Mouse (Mus musculus) hindbrain, embryonic 11.5 days (tissue): ENCODE results near the gene Zfp423. TPM values are rescaled to one million over a fixed set of nuclear protein-coding genes. Genes with fewer than 3 reads are reported as not detected.

Experiments used
- ATAC-seq: fragments of 200-750 bp; cut with Nextera tagmentation; 2 replicates; pipeline ENCODE4 v1.8.0; 2017; ENCODE audit warnings: mild to moderate bottlenecking, moderate TSS enrichment, moderate library complexity; ENCODE audit not compliant: low FRiP score
- DNase-seq: peaks from one replicate; pipeline ENCODE4 v3.0.0-alpha.2; 2015; ENCODE audit warnings: low spot score
- H3K27ac ChIP-seq: fragments of 300-500 bp; sonication (generic); 2 replicates; pipeline ENCODE4 v1.5.1; 2014; ENCODE audit warnings: mild to moderate bottlenecking, low read depth, low read length
- H3K27me3 ChIP-seq: fragments of 300-500 bp; sonication (generic); 2 replicates; pipeline ENCODE4 v1.6.1; 2014; ENCODE audit warnings: mild to moderate bottlenecking, low read length, moderate library complexity, mixed read lengths; ENCODE audit not compliant: control insufficient read depth, insufficient read depth
- H3K36me3 ChIP-seq: fragments of 300-500 bp; sonication (generic); 2 replicates; pipeline ENCODE4 v1.6.1; 2014; ENCODE audit warnings: mild to moderate bottlenecking, low read length, moderate library complexity, mixed read lengths; ENCODE audit not compliant: control insufficient read depth, insufficient read depth
- H3K4me1 ChIP-seq: fragments of 300-500 bp; sonication (generic); replicated peaks from 2 replicates; pipeline ENCODE4 v1.6.1; 2014; ENCODE audit warnings: low read length, mixed read lengths; ENCODE audit not compliant: control insufficient read depth, insufficient read depth
- H3K4me2 ChIP-seq: fragments of 300-500 bp; sonication (generic); replicated peaks from 2 replicates; pipeline ENCODE4 v1.6.1; 2014; ENCODE audit warnings: mild to moderate bottlenecking, low read depth, low read length
- H3K4me3 ChIP-seq: fragments of 300-500 bp; sonication (generic); 2 replicates; pipeline ENCODE4 v1.5.1; 2014; ENCODE audit warnings: low read depth, low read length
- H3K9ac ChIP-seq: fragments of 300-500 bp; sonication (generic); 2 replicates; pipeline ENCODE4 v1.6.1; 2014; ENCODE audit warnings: low read depth, low read length
- H3K9me3 ChIP-seq: fragments of 300-500 bp; sonication (generic); 2 replicates; pipeline ENCODE4 v1.6.1; 2016; ENCODE audit warnings: low read length; ENCODE audit not compliant: control insufficient read depth
- WGBS: fragments of 180-500 bp; shearing (Covaris S2); extraction: QIAGEN DNeasy Blood & Tissue Kit; methylation state at CpG from one replicate; pipeline ENCODE4 v1.1.7; 2014; 5-methylcytosine and 5-hydroxymethylcytosine counted together
- polyA plus RNA-seq: library from polyadenylated mRNA; unstranded; fragments of >200 nt; fragmentation: Nextera tagmentation; extraction: Ambion mirVana; gene quantifications from 2 replicates; pipeline ENCODE4 v1.2.1, GENCODE M21; 2014

Gene Zfp423
- 43.3 and 49.5 TPM in 2 replicates for polyA plus RNA-seq

GRCm38 (mm10) chr8:87959320-87959920, at the start of gene Zfp423:
Gene Zfp423 (minus strand): TSS chr8:87959595.
- WGBS, result 2% methylated on average over 31 of the region's 48 CpGs
- peak within 1 kb of the TSS; percentile 92 for H3K4me3 ChIP-seq
- H3K36me3 ChIP-seq, result no peaks in the 10 kb centered on the region
- peaks cover 21% of the 10 kb centered on the region for H3K4me1 ChIP-seq
- peak within 1 kb of the TSS; percentile 96 for H3K4me2 ChIP-seq
- peak within 1 kb of the TSS; percentile 99 for H3K9ac ChIP-seq
- peak; percentile 33; the same call in 1 of the 2 replicates for ATAC-seq
- peaks cover 5% of the 10 kb centered on the region; the same call in 1 of the 2 replicates for H3K27me3 ChIP-seq
- H3K27ac ChIP-seq, result peak within 1 kb of the TSS; percentile 99
- DNase-seq, result peak; percentile 77
- no peaks in the 10 kb centered on the region for H3K9me3 ChIP-seq

DNA sequence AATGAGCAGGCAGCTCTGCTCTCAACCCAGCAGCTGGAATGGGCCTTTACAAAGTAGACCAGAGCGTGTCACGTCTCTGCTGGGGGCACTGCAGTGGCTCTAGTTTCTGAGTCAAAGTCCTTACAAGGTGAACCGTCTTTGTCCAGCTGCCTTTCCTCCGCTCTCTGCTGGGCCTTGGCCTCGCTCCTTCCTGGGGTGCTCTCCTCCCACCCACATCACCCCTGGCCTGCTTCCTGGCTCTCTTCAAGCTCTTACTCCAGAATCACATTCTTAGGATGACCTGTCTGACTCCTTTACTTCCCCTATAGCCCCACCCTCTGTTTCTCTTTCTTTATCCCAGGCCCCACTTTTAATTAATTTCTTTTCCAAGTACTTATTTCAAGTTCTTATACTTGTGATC, 47.4 kb upstream of the Zfp423 start:
- no peaks in the 10 kb centered on the region for H3K4me1 ChIP-seq
- 76% methylated on average over 5 of the region's 5 CpGs for WGBS

DNA sequence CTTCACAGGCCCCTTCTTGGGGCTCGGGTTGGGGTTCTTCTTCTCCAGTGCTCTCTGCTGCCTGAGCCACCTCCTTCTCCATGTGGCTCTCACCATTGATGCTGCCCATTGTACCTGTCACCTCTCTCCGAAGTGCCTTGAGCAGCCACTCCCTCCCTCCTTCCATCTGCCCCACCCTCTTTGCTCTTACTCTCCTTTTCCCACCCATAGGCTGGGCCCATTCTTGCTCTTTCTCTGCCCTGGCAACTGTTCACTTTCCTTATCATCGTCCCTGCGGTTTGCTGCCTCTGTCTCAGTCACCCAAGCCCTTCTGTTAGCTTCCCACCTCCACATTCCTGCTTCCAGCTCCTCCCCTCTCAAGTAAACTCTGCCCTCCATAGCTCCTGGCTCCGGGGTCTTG, 25.4 kb upstream of the Zfp423 start:
- Histone ChIP-seq H3K36me3 (no peaks in the 10 kb centered on the region), H3K4me1 (no peaks in the 10 kb centered on the region), H3K27me3 (no peaks in the 10 kb centered on the region), H3K9ac (no peak overlapping the region), H3K9me3 (no peaks in the 10 kb centered on the region), H3K27ac (no peak overlapping the region), H3K4me3 (no peak overlapping the region), H3K4me2 (no peak overlapping the region)
- 47% methylated on average over 5 of the region's 5 CpGs for WGBS
- DNase-seq (no peak), ATAC-seq (no peak)

More for the DNA sequence above, 47.4 kb upstream of the Zfp423 start:
- H3K4me3 ChIP-seq, result no peak overlapping the region
- no peaks in the 10 kb centered on the region for H3K27me3 ChIP-seq
- H3K36me3 ChIP-seq, result no peaks in the 10 kb centered on the region
- no peaks in the 10 kb centered on the region for H3K9me3 ChIP-seq
- H3K9ac ChIP-seq, result no peak overlapping the region
- ATAC-seq (no peak), DNase-seq (no peak)
- H3K4me2 ChIP-seq, result no peak overlapping the region
- H3K27ac ChIP-seq, result no peak overlapping the region

GRCm38 (mm10) chr8:87984032-87984431, 24.6 kb upstream of the Zfp423 start:
- Histone ChIP-seq H3K4me2 (no peak overlapping the region), H3K9me3 (no peaks in the 10 kb centered on the region), H3K4me3 (no peak overlapping the region), H3K27ac (no peak overlapping the region), H3K27me3 (no peaks in the 10 kb centered on the region), H3K4me1 (no peaks in the 10 kb centered on the region), H3K36me3 (no peaks in the 10 kb centered on the region), H3K9ac (no peak overlapping the region)
- 53% methylated on average over 8 of the region's 8 CpGs for WGBS
- DNase-seq (no peak), ATAC-seq (no peak)

- no peak overlapping the region for H3K4me3 ChIP-seq
- WGBS, result 92% methylated on average over 4 of the region's 4 CpGs
- ATAC-seq, result no peak
- no peak for DNase-seq
- no peaks in the 10 kb centered on the region for H3K36me3 ChIP-seq
- H3K27ac ChIP-seq, result no peak overlapping the region
- no peak overlapping the region for H3K4me2 ChIP-seq
- H3K4me1 ChIP-seq, result no peaks in the 10 kb centered on the region
- no peaks in the 10 kb centered on the region for H3K27me3 ChIP-seq
- H3K9me3 ChIP-seq, result no peaks in the 10 kb centered on the region
- H3K9ac ChIP-seq, result no peak overlapping the region
These were observed 23.5 kb upstream of the Zfp423 start for GRCm38 (mm10) chr8:87982936-87983335.

- Histone ChIP-seq H3K4me1 (peaks cover 11% of the 10 kb centered on the region), H3K4me2 (no peak overlapping the region), H3K9ac (no peak overlapping the region), H3K36me3 (no peaks in the 10 kb centered on the region), H3K27ac (no peak overlapping the region), H3K9me3 (no peaks in the 10 kb centered on the region), H3K4me3 (no peak overlapping the region), H3K27me3 (no peaks in the 10 kb centered on the region)
- 17% methylated on average over 1 of the region's 1 CpGs for WGBS
- ATAC-seq, result no peak
- DNase-seq, result no peak
These were observed 16.0 kb upstream of the Zfp423 start for GRCm38 (mm10) chr8:87975466-87975809.

DNA sequence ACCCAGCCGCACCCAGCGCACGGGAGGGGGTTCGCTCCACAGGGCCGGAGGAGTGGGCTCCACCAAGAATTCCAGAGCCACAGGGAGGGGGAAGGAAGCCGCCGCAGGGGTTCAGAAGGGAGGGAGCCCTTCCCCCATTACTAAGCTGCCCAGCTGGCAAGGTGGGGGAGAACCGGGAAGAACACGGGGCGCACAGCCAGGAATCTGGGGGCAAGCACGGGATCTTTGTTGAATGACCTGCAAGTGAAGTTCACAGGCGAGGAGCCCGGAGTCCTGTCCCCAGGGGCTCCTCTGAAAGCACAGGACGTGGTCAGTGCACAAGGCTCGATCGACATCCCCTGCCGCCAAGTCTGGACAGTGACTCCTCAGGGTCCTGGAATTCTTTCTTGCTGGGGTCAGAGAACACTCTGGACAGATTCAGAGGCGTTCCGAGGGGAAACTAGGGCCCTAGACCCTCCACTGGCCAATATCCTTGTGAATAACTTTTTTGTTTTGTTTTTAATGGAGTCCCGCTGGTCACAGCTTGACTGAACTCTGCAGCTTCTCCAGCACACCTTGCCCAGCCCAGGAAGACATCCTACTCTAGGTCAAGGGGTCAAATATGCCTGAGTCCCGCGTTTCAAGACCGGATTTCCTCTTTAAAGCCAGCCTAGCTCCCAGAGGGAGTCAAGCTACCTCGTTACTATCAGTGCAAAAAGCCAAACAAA, 15.5 kb upstream of the Zfp423 start:
- Histone ChIP-seq H3K27ac (0 out of 2 replicates have a peak overlapping the region, but pooled peaks have one; percentile 24), H3K36me3 (no peaks in the 10 kb centered on the region), H3K9me3 (no peaks in the 10 kb centered on the region), H3K4me1 (peaks cover 11% of the 10 kb centered on the region), H3K4me2 (peak overlapping the region; percentile 44), H3K4me3 (peak overlapping the region; percentile 13; the same call in 1 of the 2 replicates), H3K27me3 (no peaks in the 10 kb centered on the region), H3K9ac (peak overlapping the region; percentile 48; the same call in 1 of the 2 replicates)
- ATAC-seq (no peak), DNase-seq (no peak)
- 1% methylated on average over 24 of the region's 24 CpGs for WGBS

DNA sequence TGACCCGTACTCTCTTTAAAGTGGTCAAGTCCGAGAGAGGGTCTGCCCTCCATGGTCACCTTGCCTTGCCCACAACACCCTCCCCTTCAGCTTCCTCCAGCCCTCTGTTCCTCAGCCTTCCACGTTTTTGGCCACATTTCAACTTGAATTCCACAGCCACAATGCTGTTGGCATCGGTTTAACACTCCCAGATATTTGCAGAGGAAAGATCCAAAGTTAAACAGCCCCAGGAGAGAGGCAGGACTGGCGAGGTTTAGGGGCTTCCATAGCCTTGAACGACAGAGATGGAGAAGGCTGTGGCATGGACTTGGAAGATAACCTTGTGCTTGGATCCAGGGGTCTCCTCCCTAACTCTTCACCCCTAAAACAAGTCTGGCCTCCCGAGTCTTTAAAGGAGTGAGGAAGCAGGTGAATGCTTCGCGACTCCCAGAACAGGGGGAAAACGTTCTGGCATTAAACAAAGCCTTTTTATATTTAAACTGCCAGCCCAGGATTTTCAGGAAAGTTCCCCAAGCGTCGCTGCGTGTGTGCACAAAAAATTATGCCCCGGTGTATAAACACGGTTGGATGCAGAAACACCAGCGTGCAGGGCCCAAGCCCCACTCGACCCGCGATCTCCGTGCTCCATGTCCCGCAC, 14.8 kb upstream of the Zfp423 start:
- Histone ChIP-seq H3K27me3 (no peaks in the 10 kb centered on the region), H3K4me1 (peaks cover 11% of the 10 kb centered on the region), H3K27ac (0 out of 2 replicates have a peak overlapping the region, but pooled peaks have one; percentile 24), H3K9ac (peak overlapping the region; percentile 48; the same call in 1 of the 2 replicates), H3K4me3 (peak overlapping the region; percentile 13; the same call in 1 of the 2 replicates), H3K36me3 (no peaks in the 10 kb centered on the region), H3K4me2 (peak overlapping the region; percentile 44), H3K9me3 (no peaks in the 10 kb centered on the region)
- ATAC-seq, result no peak
- no peak for DNase-seq
- 8% methylated on average over 21 of the region's 21 CpGs for WGBS
